Mouse (Mus musculus) T-helper 17 cell (primary cell): ENCODE measurements at regions not wholly inside any gene's neighbourhood (a gene's known extent, or its start where the extent isn't known, plus 50 kb on each side); places are given as distances from the start of the nearest gene placed in this dataset.

Experiments used
- in situ Hi-C, 2 experiments: fragments of 300-600 bp; cut with MboI, MseI; formaldehyde crosslinking; loops; 1 replicate in 1 of 2; 2 replicates in 1 of 2; pipeline ENCODE4 v1.15.1; 2025; ENCODE audit warnings: high pct_unique_total_duplicates in 2 of 2

DNA sequence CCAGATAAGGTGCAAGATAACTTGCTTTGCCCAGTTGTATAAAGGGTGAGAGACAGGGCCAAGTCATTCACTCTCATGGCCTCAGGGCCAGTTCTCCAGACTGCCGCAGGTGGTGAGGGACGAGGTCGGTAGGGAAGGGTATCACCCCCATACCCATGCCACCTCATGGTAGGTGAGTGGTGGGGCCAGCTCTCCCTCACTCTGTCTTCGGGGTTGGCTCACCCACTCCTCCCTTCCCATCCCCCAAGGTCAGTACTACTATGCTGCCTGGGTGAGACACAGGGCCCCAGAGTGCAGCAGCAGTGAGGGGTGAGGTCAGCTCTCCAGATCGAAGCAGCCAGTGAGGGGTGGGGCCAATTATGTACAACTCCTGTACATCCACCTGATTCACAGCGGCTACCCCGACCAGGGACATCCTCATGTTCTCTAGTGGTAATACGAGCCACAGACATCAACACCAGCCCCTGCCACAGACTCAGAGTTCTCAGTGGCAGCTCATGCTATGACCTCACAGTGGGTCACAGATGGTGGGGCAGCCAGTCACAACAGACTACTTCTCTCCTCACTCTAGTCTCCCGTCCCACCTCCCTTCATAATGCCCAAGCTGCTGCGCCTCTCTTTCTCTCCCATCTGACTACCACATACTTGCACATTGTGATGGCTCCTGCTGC is 138.5 kb upstream of the Tmpo start:
- in situ Hi-C loops = no loop called here

DNA sequence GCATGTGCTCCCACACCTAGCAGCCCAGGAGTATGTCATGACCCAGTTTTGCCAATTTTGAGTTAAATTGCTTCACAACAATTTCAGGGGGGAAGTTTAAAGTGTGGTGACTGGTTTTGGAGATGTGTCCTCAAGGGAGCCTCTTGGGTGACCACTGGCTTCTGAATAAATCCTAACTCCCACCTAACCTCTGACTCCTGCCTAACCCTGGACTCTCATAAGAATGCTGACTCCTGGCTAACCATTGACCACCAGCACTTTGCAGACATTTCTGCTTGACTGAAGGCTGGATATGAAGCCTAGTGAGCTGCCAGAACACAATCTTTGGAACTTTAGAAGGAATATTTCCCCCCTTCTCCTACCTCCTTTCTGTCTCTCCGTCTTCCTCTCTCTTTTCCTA is 133.3 kb upstream of the Tmpo start:
- in situ Hi-C loops = no loop called here

DNA sequence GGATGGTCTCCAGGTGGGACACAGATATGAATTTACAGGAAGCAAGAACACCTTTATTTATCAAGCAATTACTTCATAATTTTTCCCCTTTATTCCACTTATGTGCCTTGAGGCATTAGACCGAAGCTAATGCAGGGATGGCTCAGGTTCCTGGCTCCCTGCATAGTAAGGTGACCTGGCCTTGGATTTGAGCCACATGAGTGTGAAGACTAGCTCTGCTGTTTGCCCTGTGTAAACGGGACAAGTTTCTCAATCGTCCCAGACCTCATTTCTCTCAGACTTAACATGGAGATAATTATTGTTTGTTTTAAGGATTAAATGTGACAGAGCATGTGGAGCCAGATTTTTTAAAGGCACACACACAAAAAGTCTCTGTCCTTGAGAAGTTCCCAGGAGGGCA is 132.2 kb upstream of the Tmpo start:
- in situ Hi-C loops = no loop called here

DNA sequence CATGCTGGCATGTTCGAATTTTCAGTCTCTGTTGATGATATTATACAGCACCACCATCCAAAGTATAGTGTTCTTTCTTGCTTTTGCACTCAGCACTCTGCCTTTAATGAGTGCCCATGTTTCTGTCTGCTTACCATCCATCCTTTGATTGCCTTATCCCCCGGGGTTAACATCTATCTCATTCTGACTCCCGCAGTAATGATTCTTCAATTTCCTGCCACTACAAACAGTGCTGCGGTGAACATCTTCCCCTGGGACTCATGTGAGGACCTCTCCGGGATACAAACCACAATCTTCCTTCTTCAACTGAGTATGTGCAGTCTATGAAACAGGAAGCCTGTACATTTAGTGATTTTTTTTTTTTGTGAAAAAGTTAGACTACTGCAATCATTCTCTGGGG is 131.8 kb upstream of the Tmpo start:
- in situ Hi-C loops = no loop called here

DNA sequence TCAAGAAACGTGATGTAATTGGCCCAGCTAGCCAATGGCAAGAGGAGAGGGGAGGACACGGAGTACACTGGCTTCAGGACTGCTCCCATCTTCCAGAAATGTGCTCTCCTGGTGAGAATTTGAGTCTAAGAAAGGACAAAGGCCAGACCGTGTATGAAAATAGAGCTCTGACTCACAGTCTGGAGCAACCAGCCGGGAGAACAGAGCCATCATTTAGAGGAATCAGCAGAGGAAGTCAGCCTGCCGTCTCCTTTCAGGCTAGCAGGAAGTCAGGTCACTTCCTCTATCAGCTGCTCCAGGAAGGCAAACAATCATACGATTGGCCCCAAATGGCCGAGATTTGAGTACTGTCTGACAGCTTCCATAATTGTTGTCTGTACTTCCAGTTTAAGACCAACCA is 119.0 kb upstream of the Tmpo start:
- in situ Hi-C loops = no loop called here

DNA sequence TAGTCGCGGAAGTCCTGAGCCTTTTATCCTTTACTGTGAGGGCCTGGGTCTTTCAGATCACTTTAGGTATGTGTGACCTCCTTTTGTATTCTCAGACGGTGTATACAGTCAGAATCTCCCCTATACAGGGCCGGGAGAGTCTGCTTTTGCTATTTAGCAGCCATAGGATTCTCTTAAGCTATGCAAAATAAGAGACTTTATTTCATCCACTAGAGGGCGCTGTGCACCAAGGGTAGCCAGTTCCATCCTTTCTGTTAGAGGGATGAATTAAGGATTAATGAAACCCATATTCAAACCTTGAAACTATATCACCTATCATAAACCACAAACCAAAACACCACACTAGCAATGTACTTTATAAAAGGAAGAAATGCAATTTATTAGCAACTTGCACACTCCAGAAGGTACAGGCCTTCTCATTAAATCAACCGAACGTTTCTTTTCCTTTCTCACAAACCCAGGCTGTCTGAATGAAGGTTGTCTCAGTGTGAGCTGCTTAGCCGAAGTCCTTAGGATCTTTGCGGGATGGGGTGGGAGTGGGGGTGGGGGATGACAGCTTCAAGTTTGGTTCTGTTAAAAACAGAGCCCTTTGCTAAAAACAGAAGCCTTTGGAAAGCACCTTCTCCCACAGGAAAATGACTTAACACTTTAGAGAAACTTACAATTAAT is 116.8 kb upstream of the Tmpo start:
- in situ Hi-C loops = no loop called here

DNA sequence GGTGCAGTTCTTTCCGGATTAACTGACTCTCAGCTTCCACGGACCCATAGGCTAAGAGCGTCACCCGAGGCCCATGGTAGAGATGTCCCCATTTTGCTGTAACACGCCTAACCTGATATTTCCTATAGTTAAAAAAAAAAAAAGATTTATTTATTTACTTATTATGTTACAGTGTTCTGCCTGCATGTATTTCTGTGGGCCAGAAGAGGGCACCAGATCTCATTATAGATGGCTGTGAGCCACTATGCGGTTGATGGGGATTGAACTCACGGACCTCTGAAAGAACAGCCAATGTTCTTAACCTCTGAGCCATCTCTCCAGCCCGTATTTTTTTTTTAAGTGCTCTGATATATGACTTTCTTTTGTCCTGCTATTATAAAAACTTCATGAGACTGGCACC is 114.2 kb upstream of the Tmpo start:
- in situ Hi-C loops = no loop called here

DNA sequence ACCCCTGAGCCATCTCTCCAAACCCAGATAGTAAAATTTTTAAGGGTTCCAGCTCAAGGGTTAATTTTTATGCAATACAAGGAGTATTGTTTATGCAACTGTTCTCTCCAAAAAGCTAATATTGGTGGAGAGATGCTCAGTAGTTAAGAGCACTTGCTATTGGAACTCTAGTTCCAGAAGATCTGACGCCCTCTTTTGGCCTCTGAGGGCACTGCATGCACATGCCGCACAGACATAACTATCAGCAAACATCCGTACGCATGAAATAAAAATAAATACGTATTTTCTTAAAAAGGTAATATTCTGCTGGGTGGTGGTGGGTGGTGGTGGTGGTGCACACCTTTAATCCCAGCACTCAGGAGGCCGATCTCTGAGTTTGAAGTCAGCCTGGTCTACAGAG is 112.1 kb upstream of the Tmpo start:
- in situ Hi-C loops = loop anchor here in 1 of 2 experiments (5.0 kb wide), 1 partner anchor 1719 kb away; no protein-coding TSS in a partner anchor

DNA sequence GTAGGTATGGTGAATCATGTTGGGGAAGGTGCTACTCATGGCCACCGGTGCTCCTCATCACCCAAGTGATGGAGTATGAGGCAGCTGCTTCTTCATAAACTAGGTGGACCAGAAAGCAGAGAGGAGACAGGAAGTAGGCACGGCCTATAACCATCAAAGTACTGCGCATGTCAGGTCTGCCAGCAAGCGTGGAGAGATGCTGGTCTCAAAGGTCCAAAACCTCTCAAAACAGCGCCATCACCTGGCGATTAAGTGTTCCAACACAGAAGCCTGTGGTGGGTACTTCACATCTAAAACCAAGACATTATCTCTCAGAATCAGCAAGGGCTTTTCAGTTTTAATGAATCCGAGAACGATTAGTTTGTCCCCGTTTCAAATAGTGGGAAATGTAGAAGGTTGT is 103.1 kb upstream of the Tmpo start:
- in situ Hi-C loops = no loop called here

DNA sequence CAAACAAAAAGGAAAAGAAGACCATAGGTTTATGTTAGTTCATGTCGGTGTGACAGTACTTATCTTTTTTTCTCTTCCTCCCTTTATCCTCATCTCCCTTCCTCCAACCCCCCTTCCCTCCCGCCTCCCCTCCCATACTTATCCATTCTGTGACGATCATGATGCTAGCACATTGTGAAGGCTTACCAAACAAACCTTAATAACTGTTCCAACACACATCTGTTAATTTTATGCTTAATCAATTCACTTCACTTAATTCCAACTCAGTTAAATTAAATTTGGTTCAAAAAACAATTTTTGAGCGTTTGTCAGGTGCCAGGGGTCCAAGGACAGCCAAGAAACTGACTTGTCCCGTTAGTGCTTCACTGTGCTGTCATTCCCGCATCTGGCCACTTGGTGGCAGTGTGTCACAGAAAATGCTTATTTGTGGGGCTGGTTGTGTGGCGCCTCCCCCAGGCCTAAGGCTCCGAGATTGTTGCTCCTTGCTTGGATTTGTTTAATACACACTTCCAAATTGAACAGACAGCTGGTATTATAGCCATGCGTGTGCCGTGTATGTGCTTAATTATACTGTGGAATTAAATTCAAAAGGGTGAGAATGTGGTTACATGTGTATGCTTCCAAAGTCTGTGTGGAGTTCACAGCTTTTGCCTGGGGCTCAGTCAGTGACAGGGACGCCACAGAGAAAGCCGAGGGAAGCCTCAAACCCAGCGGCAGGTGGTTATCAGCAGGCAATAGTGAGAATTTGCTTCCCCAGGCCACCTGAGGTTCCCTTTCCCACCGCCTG is 90.0 kb upstream of the Tmpo start:
- in situ Hi-C loops = loop anchor here in 1 of 2 experiments (10.0 kb wide), 1 partner anchor 1744 kb away; no protein-coding TSS in a partner anchor

DNA sequence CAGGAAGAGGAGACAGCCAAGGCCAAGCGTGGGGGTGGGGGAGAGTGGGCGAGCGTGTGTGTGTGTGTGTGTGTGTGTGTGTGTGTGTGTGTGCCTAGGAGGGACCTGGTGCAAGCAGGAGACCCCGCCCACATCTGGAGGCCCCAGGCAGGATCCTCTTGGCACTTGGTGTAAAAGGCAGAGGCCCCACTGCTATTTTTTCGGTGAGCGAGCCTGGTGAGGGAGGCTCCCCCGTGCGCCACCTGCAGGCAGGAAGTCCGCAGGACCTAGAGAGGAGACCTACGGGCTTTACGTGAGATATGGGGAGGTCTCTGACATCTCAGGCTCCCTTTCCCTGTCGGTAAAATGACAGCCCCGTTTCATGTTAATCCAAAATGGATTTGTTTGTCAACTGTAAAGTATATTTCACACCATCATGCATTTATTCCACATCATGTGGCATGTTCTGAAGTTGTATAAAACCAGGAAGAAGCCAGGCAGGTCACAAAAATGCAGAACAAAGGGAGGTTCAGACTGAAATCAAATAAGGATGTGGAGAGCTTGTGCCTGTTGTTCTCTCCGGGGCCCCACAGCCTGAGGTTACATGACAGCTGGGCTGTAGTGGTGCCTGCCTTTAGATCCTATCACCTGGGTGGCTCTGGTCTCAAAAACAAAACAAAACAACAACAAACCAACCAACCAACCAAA is 89.3 kb upstream of the Tmpo start:
- in situ Hi-C loops = loop anchor here in 1 of 2 experiments (10.0 kb wide), 1 partner anchor 1744 kb away; no protein-coding TSS in a partner anchor

DNA sequence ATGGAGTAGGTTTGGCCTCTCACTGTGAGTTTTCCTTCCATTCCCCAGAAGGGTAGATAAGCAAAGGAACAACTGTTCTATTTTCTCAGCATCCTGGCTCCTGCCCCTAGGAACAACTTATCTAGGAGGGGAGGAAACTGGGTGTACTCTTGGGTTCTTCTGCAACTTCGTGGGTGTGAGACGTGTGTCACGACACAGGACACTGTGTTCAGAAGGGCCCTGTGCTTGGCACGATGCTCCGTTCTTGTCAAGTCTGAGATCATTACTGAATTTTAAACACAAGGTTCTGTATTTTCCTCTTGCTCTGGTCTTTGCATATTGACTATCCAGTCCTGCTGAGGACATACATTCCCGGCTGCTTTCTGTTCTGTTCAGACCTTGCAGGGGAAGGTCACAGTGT is 86.8 kb upstream of the Tmpo start:
- in situ Hi-C loops = no loop called here

DNA sequence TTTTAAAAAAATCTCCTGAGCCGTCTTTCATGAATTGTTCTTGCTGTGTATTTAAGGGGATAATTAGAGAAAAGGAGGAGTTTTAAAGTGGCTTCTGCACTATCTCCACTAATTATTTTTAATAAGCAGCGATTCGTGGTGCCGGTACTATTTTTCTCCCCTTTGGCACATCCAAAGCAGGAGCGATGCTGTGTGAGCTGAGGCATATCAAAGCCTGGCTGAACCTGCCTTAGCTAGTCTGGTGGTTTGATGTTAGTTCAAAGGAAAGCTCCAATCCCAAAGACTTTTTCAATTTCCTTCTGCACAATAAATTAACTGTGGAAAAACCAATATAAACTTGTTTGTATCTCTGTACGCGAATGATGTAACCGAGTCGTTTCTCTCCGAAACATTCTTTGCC is 79.3 kb upstream of the Tmpo start:
- in situ Hi-C loops = no loop called here

DNA sequence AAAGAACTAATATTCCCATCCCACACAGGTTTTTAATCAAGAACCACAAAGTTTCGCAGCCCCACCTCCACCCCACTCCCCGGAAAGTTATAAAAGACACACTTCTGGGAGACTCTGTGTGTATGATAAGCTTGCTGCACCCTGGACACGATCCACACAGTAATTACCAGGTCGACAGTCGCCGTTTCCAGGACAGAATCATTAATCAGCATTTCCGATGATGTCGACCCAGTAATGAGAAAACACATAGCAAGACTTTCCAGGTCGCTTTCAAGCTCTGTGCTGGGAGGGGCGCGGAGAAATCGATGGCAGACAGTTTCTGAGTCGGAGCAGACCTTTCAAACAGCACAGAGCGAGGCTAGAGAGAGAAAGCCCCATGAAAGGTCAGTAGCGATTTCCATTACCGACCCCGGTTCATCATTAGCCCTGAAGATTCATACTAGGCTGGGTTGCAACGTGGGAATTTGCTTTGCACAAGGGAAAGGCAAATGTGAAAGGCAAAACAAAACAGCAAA is 68.6 kb upstream of the Tmpo start:
- in situ Hi-C loops = no loop called here

DNA sequence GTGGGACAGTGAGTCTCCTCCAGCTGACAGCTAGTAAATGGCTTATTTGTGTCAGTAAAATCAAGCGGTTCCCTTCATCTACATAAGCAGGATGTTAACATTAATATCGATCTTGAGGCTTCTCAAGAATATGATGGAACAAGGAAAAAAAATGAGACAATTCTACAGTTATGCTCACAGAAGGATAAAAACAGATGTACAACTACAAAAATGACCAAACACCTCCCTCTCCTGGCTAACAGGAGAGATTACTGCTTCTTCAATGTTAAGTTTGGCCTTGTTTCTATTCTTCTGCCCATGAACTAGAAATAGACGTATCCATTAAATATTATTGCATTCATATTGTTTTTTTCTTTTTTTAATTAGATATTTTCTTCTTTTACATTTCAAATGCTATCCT is 63.2 kb upstream of the Tmpo start:
- in situ Hi-C loops = no loop called here

DNA sequence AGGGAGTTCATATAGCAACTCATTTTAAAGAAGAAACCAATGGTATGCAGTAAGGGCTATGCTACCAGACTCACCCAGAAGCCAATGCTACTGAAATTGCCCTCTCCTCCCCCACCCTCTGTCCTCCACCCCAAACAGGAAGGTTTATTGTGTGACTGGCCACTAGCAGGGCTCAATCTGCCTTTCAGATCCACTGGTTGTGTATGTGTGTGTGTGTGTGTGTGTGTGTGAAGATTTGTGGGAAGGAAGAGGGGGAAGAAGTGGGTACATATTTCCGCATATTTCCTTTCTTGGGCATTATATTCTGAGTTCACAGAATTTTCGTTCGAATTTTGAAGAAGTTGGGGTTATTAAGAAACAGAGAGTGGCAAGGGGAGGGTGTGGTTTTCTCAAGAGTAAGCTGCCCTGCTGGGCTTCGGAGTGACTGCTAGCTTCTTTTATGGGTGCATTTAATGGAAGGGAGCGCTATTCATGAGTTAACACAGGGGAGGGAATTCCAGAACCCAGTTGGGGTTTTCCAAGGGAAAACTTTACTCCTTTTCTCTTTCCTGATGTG is 61.5 kb upstream of the Tmpo start:
- in situ Hi-C loops = no loop called here

DNA sequence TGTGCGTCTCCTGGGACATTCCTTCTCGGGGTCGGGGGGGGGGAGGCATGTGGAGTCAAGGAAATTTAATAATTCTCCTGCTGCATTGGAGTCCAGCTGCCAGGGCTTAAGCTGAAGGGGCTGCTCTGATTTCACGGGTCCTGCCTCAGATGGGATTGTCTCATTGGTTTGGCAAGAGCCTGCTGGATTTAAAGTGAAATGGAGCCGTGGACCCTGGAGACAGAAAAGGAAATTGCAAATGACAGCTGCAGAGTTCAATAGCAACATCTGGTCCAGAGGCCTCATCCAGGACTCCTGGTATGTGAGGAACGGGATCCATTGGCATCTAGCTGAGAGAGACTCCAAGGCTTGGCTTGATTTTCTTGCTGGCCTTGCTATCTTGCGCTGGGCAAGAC is 60.5 kb upstream of the Tmpo start:
- in situ Hi-C loops = no loop called here

DNA sequence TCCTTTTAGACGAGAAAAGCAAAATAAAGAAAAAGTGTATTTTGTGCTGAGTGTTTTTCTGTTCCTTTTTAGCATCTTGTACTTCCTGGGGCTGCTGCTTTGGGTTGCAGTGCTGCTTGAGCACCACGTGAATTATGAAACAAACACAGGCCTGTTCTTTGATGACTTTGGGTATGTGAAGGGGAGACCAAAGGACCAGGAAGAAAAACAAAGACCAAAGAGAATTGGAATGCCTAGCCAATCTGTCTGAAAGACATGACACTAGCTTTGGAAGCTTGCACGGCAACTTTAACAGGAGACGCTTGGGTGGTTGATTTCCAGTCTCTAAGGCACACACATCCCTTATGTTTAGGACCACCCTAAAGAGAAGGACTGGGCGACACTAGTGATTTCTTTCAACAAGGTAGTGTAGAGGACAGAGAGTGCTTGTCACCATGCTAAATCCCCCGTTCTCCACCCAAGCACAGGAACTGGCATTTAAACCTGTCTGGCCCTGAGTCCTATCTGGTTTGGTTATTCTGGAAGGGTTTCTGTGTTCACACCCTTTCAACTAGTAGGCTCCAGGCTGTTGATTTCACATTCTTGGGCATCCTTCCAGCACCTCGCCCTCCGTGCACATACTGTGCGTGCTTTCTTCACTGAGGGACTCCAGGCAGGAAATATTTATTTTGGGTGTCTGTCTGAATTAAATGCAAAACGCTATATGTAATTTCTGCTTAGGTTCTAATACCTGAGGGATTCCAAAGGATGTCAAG is 59.9 kb upstream of the Tmpo start:
- in situ Hi-C loops = no loop called here

DNA sequence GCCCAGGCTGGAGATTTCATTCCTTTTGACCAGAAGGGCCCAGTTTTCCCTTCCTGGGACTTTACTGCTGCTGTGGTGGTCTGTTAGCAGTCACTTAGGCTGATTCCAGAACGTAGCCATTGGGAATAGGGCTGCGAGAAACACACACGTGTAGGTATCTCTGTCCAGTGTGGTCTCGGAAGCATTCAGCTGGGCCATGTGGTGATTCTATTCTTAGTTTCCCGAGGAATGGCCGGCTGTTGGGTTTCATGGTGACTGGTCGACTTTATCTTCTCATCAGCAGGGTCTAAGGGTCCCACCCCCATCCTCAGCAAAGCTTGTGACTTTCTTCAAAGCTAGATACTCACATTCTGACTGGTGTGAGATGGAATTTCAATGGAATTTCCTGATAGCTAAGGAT is 59.2 kb upstream of the Tmpo start:
- in situ Hi-C loops = no loop called here

DNA sequence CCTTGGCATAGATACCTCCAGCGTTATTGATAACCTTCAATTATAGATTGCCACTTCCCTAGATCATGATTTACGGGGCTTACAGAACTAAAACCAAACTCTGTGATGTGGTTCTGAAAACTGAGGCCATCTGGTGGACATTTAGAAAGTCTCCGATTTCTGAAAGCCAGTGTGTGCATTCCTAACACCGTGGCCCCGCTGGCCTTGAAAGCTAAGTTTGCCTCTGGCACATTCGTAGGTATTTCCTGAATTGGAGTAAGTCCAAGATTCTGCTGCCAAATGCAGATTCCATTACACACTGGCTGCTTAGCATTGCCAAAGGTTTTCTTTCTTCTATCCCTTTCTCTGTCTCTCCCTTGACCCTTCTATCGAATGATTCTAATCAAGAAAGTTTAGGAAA is 55.7 kb upstream of the Tmpo start:
- in situ Hi-C loops = no loop called here

DNA sequence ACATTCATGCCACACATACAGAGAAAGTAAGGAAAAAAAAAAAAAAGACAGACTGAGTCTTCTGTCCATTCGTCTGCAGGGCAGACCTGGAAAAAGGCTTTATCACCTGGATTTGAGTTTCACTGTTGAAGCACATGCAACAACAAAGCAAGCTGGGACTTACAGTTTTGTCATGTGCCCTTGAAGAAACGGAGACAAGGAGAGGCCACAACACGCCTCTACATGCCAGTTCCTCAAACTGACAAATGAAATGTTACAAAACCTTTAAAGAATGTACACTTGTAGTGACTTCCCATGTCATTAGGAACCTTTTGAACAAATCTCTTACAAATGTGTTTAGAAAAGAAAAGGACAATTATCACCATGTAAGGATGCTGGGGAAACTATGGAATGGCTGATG is 53.6 kb upstream of the Tmpo start:
- in situ Hi-C loops = no loop called here
